Mouse (Mus musculus) hindbrain, postnatal 0 days (tissue): Measurements from ENCODE around the gene 4930503B20Rik. TPM values are rescaled to one million over a fixed set of nuclear protein-coding genes. Genes with fewer than 3 reads are reported as not detected.

Experiments used
- ATAC-seq: fragments of 200-750 bp; cut with Nextera tagmentation; 2 replicates; pipeline ENCODE4 v1.8.0; 2017; ENCODE audit warnings: mild to moderate bottlenecking, moderate TSS enrichment, moderate library complexity
- DNase-seq: peaks from one replicate; pipeline ENCODE4 v3.0.0-alpha.2; 2015; ENCODE audit warnings: low spot score
- H3K27ac ChIP-seq: fragments of 300-500 bp; sonication (generic); 2 replicates; pipeline ENCODE4 v1.5.1; 2014; ENCODE audit warnings: mild to moderate bottlenecking
- H3K27me3 ChIP-seq: fragments of 300-500 bp; sonication (generic); 2 replicates; pipeline ENCODE4 v1.6.1; 2014; ENCODE audit warnings: low read length, mixed read lengths; ENCODE audit not compliant: insufficient read depth
- H3K36me3 ChIP-seq: fragments of 300-500 bp; sonication (generic); 2 replicates; pipeline ENCODE4 v1.6.1; 2014; ENCODE audit warnings: low read length, mixed read lengths; ENCODE audit not compliant: insufficient read depth
- H3K4me1 ChIP-seq: fragments of 300-500 bp; sonication (generic); 2 replicates; pipeline ENCODE4 v1.6.1; 2014; ENCODE audit warnings: antibody characterized with exemption, low read length, mixed read lengths; ENCODE audit not compliant: insufficient read depth
- H3K4me2 ChIP-seq: fragments of 300-500 bp; sonication (generic); 2 replicates; pipeline ENCODE4 v1.6.1; 2014; ENCODE audit warnings: low read depth, mild to moderate bottlenecking, low read length, moderate library complexity, mixed read lengths
- H3K4me3 ChIP-seq: fragments of 300-500 bp; sonication (generic); 2 replicates; pipeline ENCODE4 v1.5.1; 2014; ENCODE audit warnings: low read length
- H3K9ac ChIP-seq: fragments of 300-500 bp; sonication (generic); replicated peaks from 2 replicates; pipeline ENCODE4 v1.6.1; 2014; ENCODE audit warnings: mild to moderate bottlenecking, low read length, moderate library complexity, mixed read lengths
- H3K9me3 ChIP-seq: fragments of 300-500 bp; sonication (generic); 2 replicates; pipeline ENCODE4 v1.6.1; 2016; ENCODE audit warnings: low read length, mixed read lengths
- CTCF ChIP-seq: IDR thresholded peaks from 2 replicates; pipeline ENCODE4 v1.5.1; 2016; ENCODE audit warnings: antibody characterized with exemption, control low read depth, low read depth
- WGBS: fragments of 180-500 bp; shearing (Covaris S2); extraction: QIAGEN DNeasy Blood & Tissue Kit; methylation state at CpG from one replicate; pipeline ENCODE4 v1.1.7; 2014; 5-methylcytosine and 5-hydroxymethylcytosine counted together
- polyA plus RNA-seq: library from polyadenylated mRNA; unstranded; fragments of >200 nt; fragmentation: Nextera tagmentation; extraction: Ambion mirVana; gene quantifications from 2 replicates; pipeline ENCODE4 v1.2.1, GENCODE M21; 2015
- total RNA-seq: library from RNA; depleted of rRNA; stranded (reverse); fragments of >200 nt; gene quantifications from 2 replicates; pipeline ENCODE4 v1.2.3, GENCODE M21; 2014; rRNA removed

The 4930503B20Rik gene
- total and polyA plus RNA-seq, 2 experiments from 2014 or later = not detected

- no peak for ATAC-seq
- no peak for DNase-seq
- H3K9ac ChIP-seq = no peak overlapping the region
- WGBS = 88% methylated on average over 6 of the region's 6 CpGs
- H3K27ac ChIP-seq = no peak overlapping the region
- no peak overlapping the region for H3K4me2 ChIP-seq
- H3K4me3 ChIP-seq = no peak overlapping the region
- no peaks in the 10 kb centered on the region for H3K27me3 ChIP-seq
- no peaks in the 10 kb centered on the region for H3K4me1 ChIP-seq
- TF ChIP-seq CTCF = no peak
- H3K9me3 ChIP-seq = no peaks in the 10 kb centered on the region
- H3K36me3 ChIP-seq = no peaks in the 10 kb centered on the region
These were observed 55.7 kb downstream of the 4930503B20Rik start for GRCm38 (mm10) chr3:146595440-146595839.

Other genes starting within 250 kb of the 4930503B20Rik start
- 21.7 and 23.6 TPM in 2 replicates for gene Ssx2ip, start 246.7 kb downstream of the 4930503B20Rik start, total RNA-seq
- 21.7 and 23.5 TPM in 2 replicates for gene Ssx2ip, start 246.7 kb downstream of the 4930503B20Rik start, polyA plus RNA-seq
- gene Ctbs, start 201.5 kb downstream of the 4930503B20Rik start, total RNA-seq = 6.6 and 11.4 TPM in 2 replicates
- gene Ctbs, start 201.5 kb downstream of the 4930503B20Rik start, polyA plus RNA-seq = 5.7 and 6.2 TPM in 2 replicates
- 1.4 and 5.6 TPM in 2 replicates for gene Spata1, start 151.6 kb downstream of the 4930503B20Rik start, total RNA-seq
- 3.2 and 4.9 TPM in 2 replicates for gene Spata1, start 151.6 kb downstream of the 4930503B20Rik start, polyA plus RNA-seq
- 100 and 119 TPM in 2 replicates for gene Gng5, start 151.5 kb downstream of the 4930503B20Rik start, total RNA-seq
- 411 and 424 TPM in 2 replicates for gene Gng5, start 151.5 kb downstream of the 4930503B20Rik start, polyA plus RNA-seq
- 20.5 and 21.0 TPM in 2 replicates for gene Rpf1, start 129.9 kb downstream of the 4930503B20Rik start, total RNA-seq
- 25.9 and 29.0 TPM in 2 replicates for gene Rpf1, start 129.9 kb downstream of the 4930503B20Rik start, polyA plus RNA-seq
- 0.16 TPM in 1 of 2 replicates, not detected in the other for gene Uox, start 80.9 kb downstream of the 4930503B20Rik start, total RNA-seq
- gene Uox, start 80.9 kb downstream of the 4930503B20Rik start, polyA plus RNA-seq = 0.14 and 0.20 TPM in 2 replicates
- not detected in 2 replicates for gene Dnase2b, start 35.7 kb downstream of the 4930503B20Rik start, total RNA-seq
- gene Dnase2b, start 35.7 kb downstream of the 4930503B20Rik start, polyA plus RNA-seq = not detected in 2 replicates
- gene Samd13, start 34.3 kb upstream of the 4930503B20Rik start, total RNA-seq = 0.36 and 0.89 TPM in 2 replicates
- 0.45 and 0.46 TPM in 2 replicates for gene Samd13, start 34.3 kb upstream of the 4930503B20Rik start, polyA plus RNA-seq
- gene Prkacb, start 161.7 kb upstream of the 4930503B20Rik start, total RNA-seq = 235 and 238 TPM in 2 replicates
- gene Prkacb, start 161.7 kb upstream of the 4930503B20Rik start, polyA plus RNA-seq = 167 and 180 TPM in 2 replicates
- gene Ttll7, start 201.1 kb upstream of the 4930503B20Rik start, total RNA-seq = 20.4 and 23.9 TPM in 2 replicates
- 7.9 and 8.6 TPM in 2 replicates for gene Ttll7, start 201.1 kb upstream of the 4930503B20Rik start, polyA plus RNA-seq